Mouse (Mus musculus) Patski (cell line): ENCODE data around the gene Mrtfb. TPM values are rescaled to one million over a fixed set of nuclear protein-coding genes. Genes with fewer than 3 reads are reported as not detected.

Experiments
- ATAC-seq: fragments of 100-300 bp; one replicate; pipeline ENCODE4 v1.8.0; 2021
- CTCF ChIA-PET: fragments of 350-600 bp; sonication (Branson Sonifier 250); formaldehyde crosslinking; loops from one replicate; lab custom pipeline; 2022; ENCODE audit warnings: inconsistent platforms; lab: Charles Lee
- POLR2A ChIA-PET: fragments of 350-600 bp; sonication (Branson Sonifier 250); formaldehyde crosslinking; loops from one replicate; lab custom pipeline; 2022; ENCODE audit warnings: antibody characterized with exemption, inconsistent platforms; lab: Charles Lee
- DNase-seq: peaks from one replicate; pipeline ENCODE4 v3.0.0-alpha.2; 2011; ENCODE audit warnings: low read depth, low spot score
- H3K27me3 ChIP-seq: fragments of 371-371 bp; one replicate; pipeline ENCODE4 v1.5.1; 2021
- CTCF ChIP-seq: fragments of 100-300 bp; IDR thresholded peaks from one replicate; pipeline ENCODE4 v1.5.1; 2021
- in situ Hi-C: fragments of 300-500 bp; cut with MboI; formaldehyde crosslinking; loops from 3 replicates; pipeline ENCODE4 v1.11.1; 2018; ENCODE audit warnings: low pct_unique_long_range_greater_than_20kb, mixed read lengths
- polyA plus RNA-seq: library from polyadenylated mRNA; unstranded; gene quantifications from one replicate; pipeline ENCODE4 v1.2.3, GENCODE M21; 2021

The Mrtfb gene
- polyA plus RNA-seq, 1 experiment from 2014 or later, result 18.7 TPM

GRCm38 (mm10) chr16:13417904-13418303, 161.6 kb downstream of the Mrtfb start:
- TF ChIP-seq CTCF, result no peak
- DNase-seq (no peak), ATAC-seq (no peak)
- POLR2A ChIA-PET, result no interaction called here
- in situ Hi-C loops, result no loop called here
- CTCF ChIA-PET, result no interaction called here
- no peaks in the 10 kb centered on the region for H3K27me3 ChIP-seq

GRCm38 (mm10) chr16:13419752-13420151, 163.5 kb downstream of the Mrtfb start:
- DNase-seq, result no peak
- no peak for TF ChIP-seq CTCF
- no peak for ATAC-seq
- in situ Hi-C loops, result no loop called here
- no peaks in the 10 kb centered on the region for H3K27me3 ChIP-seq
- POLR2A ChIA-PET, result no interaction called here
- CTCF ChIA-PET, result interaction anchor here (1.1 kb wide), 1 partner anchor 260 kb away, joined by 3 read pairs; no protein-coding TSS in a partner anchor

GRCm38 (mm10) chr16:13422522-13422921, 166.2 kb downstream of the Mrtfb start:
- POLR2A ChIA-PET, result no interaction called here
- in situ Hi-C loops, result no loop called here
- no peak for ATAC-seq
- DNase-seq, result no peak
- CTCF ChIA-PET, result no interaction called here
- no peak for TF ChIP-seq CTCF
- no peaks in the 10 kb centered on the region for H3K27me3 ChIP-seq

DNA sequence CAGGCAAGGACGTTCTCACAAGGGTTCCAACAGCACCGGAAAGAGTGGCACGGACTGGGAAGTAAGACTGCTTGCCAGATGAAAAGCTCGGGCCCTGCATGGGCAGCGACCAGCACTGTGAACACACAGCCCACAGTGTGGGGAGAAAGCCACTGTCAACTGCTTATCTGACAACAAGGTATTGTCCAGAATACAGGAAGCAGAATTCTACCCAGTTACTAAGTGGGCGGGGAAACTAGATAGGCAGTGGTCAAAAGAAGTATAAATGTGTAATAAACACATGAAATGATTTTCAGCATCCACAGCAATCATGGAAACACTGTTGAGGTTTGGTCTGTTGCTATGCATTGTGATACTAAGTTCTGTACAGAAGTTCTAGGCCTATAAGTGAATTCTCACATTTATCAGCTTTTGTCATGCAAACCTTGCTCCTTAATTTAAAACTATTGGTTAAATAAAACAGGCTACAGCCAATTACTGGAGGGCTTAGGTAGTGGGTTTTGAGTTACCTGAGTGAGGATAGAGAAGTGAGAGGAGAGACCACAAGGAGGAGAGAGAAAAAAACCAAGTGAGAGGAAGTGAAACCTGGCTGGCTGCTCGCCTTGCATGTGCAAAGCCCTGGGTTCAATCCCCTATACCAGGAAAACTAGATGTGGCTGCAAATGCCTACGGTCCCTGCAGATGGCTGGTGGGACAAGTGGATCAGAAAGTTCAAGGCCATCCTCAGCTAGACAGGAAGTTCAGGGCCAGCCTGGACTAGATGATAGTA, 167.5 kb downstream of the Mrtfb start:
- in situ Hi-C loops, result no loop called here
- no peak for DNase-seq
- H3K27me3 ChIP-seq, result no peaks in the 10 kb centered on the region
- no peak for ATAC-seq
- CTCF ChIA-PET, result no interaction called here
- TF ChIP-seq CTCF, result no peak
- POLR2A ChIA-PET, result interaction anchor here (0.7 kb wide), 1 partner anchor 180 kb away, joined by 7 read pairs; no protein-coding TSS in a partner anchor

DNA sequence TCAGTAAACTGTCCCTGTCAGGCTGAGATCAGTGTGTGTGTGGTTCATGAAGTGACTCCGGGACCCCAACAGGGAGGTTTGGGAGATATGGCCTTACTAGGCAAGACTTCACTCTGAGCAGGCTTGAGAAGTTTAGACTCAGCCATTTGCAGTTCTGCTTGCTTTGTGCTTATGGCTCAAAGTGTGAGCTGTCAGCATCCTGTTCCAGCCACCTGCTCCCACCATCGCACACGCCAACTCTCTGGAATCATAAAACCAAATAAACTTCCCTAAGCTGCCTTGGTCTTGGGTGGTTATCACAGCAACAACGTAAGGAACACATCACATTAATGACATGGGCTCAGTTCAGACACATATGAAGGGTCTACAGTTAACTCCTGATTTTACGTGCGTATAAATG, 169.5 kb downstream of the Mrtfb start:
- no peaks in the 10 kb centered on the region for H3K27me3 ChIP-seq
- no peak for ATAC-seq

GRCm38 (mm10) chr16:13426831-13427589, 170.7 kb downstream of the Mrtfb start:
- DNase-seq (no peak), ATAC-seq (no peak)
- ChIA-PET CTCF (no interaction called here), POLR2A (no interaction called here)
- no peaks in the 10 kb centered on the region for H3K27me3 ChIP-seq
- in situ Hi-C loops, result no loop called here
- no peak for TF ChIP-seq CTCF

More for the DNA sequence above, 169.5 kb downstream of the Mrtfb start:
- no peak for TF ChIP-seq CTCF
- in situ Hi-C loops, result no loop called here
- DNase-seq, result no peak
- ChIA-PET CTCF (interaction anchor here (0.6 kb wide), 1 partner anchor 22 kb away, joined by 3 read pairs; no protein-coding TSS in a partner anchor), POLR2A (no interaction called here)

GRCm38 (mm10) chr16:13428077-13428476, 171.8 kb downstream of the Mrtfb start:
- ChIA-PET CTCF (no interaction called here), POLR2A (no interaction called here)
- no peak for TF ChIP-seq CTCF
- ATAC-seq, result no peak
- in situ Hi-C loops, result no loop called here
- no peaks in the 10 kb centered on the region for H3K27me3 ChIP-seq
- no peak for DNase-seq

GRCm38 (mm10) chr16:13428806-13429205, 172.5 kb downstream of the Mrtfb start:
- DNase-seq (no peak), ATAC-seq (no peak)
- TF ChIP-seq CTCF, result no peak
- no peaks in the 10 kb centered on the region for H3K27me3 ChIP-seq
- ChIA-PET CTCF (no interaction called here), POLR2A (no interaction called here)
- in situ Hi-C loops, result no loop called here

DNA sequence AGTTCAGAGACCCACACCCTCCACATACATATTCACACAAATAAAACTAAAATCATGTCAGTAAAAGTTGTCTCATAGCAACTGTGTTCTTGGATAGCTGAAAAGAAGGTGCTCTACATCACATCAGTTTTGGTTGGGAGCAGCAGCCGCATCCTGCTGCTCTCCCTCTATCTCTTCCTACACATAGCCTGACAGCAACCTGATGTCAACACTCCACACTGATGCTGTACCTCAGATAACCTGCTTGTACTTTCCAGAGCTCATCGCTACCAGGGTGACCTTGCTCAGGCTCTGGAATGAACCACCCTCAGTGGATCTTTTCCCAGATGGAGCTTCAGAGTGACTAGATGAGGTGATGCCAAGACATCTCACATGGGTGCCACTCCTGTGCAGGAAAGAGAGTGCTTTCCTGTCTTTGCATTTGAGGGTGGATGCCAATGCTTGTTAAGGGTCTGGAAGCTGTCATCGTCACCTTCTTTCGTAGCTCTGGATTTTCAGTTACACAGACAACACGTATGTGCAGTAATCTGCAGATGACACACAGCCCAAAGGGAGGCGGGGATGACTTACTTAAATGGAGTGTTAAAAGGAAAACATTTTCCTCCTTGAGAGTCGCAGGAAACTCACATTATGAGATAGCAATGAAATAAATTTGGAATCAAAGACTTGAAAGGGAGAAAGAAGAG, 173.8 kb downstream of the Mrtfb start:
- no peak for TF ChIP-seq CTCF
- ATAC-seq (no peak), DNase-seq (no peak)
- in situ Hi-C loops, result no loop called here
- no peaks in the 10 kb centered on the region for H3K27me3 ChIP-seq
- CTCF ChIA-PET, result interaction anchor here (0.8 kb wide), 1 partner anchor 311 kb away, joined by 3 read pairs; no protein-coding TSS in a partner anchor
- POLR2A ChIA-PET, result interaction anchor here (0.6 kb wide), 1 partner anchor 23 kb away, joined by 3 read pairs; no protein-coding TSS in a partner anchor

DNA sequence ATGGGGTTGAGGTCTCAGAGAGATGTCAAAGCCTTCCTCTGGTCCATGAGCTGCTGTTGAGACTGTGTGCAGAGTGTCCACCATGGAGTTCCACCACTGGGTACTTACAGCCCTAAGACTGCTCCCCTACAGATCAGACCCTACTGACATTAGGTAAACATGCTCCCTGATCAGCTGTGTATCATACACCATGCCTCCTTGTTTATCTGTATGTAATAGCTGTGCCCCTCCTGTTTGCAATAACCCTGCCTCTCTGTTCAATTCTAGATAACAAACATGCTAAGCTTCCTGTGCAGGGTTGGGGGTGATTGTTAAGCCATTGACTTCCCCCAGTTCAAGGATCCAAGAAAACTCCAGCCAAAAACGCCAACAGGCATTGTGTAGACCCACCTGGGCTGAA, 174.7 kb downstream of the Mrtfb start:
- in situ Hi-C loops, result no loop called here
- ChIA-PET CTCF (no interaction called here), POLR2A (interaction anchor here (0.6 kb wide), 1 partner anchor 281 kb away, joined by 4 read pairs; no protein-coding TSS in a partner anchor)
- ATAC-seq (no peak), DNase-seq (no peak)
- no peak for TF ChIP-seq CTCF
- H3K27me3 ChIP-seq, result no peaks in the 10 kb centered on the region
